Mouse (Mus musculus): ENCODE data around the gene Cln6.

- TF ChIP-seq POLR2A (IDR thresholded peaks at IDR 0.05; ENCODE audit: insufficient read depth, low read length) (no peak), CTCF (IDR thresholded peaks at IDR 0.05; ENCODE audit: low read depth, low read length) (no peak)
Observed at GRCm38 (mm10) chr9:62851571-62851970, 13.0 kb downstream of the Cln6 start.
